Mouse (Mus musculus): ENCODE data around the gene Gsk3b.

The Gsk3b gene

DNA sequence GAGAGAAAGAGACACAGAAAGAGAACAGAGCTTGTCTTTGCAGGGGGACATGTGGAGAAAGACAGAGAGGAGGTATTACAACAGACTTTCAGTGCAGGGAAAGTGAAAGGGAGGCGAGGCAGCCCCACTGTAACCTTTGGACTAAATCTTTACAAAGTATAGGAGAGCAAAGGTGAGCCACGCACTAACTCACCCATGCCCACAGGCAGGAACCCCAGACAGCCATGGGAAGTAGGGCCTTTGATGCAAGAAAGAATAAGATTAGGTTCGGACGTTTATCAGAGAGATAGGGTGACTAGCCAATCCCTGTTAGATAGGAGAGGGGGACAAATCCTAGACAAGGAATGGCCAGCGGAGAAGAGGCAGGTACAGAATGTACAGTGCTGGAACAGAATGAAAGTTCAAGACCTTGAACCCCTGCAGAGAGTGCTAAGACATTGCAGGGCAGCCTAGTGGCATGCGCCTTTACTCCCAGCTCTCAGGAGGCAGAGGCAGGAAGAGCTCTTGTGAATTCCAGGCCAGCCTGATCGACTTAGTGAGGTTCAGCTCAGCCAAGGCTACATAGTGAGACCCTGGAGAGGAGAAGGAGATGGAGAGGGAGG lies 193.9 kb downstream of the Gsk3b start:
- no peak for DNase-seq (ENCODE audit: low spot score)

DNA sequence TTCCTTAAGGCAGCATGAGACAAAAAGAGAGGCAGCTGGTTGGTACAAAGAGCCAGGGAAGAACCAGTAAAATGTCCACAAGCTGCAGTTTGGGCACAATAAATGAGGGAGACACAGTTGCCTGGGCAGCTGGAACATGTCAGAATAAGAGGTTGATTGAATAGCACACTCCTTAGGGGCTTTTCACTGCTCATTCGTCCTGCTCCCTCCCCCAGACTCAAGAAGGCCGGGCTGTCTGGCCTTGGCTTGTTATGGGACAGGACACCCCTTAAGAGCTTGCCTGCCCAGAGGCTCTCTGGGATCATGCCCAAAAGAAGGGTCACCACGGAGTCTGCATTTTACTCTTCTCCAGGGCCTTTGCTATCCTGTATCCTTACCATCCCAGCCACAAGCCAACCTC lies 194.5 kb downstream of the Gsk3b start:
- DNase-seq (ENCODE audit: low spot score): no peak

DNA sequence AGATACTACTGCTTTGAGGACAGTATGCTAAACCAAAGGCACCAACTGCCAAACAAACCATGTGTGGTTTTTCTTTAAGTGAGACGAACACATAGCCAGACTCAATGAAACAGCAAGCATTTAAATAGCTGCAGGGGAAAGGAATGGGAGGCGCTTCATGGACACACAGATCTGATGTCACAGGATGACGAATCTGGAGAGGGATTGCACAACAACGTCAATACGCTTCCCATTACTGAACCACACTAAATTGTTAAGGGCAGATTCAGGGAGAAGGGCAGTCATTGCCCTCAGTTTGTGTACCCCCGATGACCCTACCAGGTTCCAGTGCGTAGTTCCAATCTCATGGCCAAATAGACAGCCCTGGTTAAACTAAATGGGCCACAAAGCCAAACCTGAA lies 197.0 kb downstream of the Gsk3b start:
- DNase-seq (ENCODE audit: low spot score): no peak

DNA sequence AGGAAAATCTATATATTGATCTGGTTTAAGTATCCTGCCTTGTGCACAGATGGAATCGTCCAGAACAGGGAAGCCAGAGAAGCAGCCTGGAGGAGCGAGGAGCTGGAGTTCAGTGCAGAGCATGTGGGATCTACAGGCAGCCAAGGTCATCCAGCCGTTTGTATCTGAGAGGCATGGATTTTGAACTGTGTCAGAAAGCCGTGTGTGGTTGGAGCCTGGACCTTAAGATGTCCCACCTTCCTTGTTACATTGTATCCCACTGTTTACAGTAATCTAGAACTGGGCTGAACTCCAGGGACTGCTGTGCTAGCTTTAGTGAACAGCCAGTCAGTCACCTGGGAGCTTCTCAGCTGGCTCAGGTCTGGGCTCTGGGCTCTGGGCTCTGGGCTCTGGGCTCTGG lies 197.7 kb downstream of the Gsk3b start:
- DNase-seq (ENCODE audit: low spot score): no peak

DNA sequence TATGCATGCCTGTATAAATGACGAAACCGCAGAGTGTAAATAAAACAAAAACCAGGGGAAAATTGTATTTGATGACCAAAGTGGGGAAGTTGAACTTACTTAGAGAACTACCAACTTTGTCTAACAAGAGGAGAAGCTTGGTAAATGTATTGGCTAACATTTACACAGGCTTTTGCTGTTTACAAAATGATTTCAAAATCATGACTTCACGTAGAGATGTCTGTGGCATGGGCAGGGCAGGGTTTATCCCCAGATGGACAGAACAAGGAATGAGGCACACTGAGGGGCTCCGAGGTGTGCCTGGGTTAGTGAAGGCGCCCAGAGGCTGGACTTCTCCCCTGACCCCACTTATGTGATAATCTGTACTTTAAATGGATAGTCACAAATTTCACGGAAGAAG lies 198.6 kb downstream of the Gsk3b start:
- DNase-seq (ENCODE audit: low spot score): no peak

DNA sequence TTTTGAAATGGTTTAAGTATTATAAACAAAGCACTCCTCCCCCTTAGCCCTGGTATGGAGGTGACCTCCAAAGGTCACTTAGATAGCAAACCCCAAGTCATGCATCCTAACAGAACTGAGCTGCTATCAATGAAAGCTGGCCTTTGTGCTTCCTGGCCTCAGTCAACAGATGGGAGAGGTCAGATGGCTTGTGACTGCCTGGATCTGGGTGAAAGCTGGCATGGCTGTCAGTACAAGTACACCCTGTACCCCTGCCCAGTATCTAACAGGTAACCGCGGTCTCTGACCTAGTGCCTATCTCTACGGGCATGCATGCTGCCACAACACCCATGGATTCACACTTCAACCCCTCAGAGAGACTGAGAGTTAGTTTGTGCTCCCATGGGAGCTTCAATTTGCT lies 199.0 kb downstream of the Gsk3b start:
- no peak for DNase-seq (ENCODE audit: low spot score)

DNA sequence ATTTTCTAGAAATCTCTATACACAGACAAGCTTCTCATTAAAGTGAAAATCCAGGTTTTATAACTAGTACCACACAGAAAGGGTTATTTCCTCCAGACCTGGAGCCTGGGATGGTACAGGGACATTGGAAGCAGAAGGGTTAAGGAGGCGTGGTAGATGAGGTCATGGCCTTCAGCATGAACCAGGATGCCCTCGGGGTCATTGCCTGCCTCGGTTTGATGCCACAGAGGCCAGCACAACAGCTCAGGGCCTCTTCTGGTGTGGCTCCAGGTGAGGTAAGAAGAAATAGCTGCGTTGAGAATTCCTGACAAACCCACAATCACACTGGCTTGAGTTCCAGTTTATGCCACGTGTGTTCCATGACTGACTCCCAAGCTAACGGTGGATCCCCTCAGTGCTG lies 200.1 kb downstream of the Gsk3b start:
- DNase-seq (ENCODE audit: low spot score): no peak

DNA sequence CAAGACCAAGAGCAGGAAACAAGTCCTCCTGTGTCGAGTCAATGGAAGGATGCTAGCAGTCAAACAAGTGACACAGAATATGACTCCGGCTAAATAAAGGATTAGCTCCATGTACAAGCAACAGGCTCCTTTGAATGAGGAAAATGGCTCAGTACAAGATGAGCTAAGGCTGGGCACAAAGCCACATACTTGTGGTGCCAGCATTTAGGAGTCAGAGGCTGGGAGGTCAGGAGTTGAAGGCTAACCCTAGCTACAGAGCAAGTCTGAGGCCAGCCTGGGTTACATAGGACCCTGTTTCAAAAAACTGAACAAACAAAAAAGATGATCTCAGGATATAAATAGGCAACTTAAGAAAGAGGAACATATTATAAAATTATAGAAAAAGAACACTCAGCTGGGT lies 201.3 kb downstream of the Gsk3b start:
- DNase-seq (ENCODE audit: low spot score): no peak

DNA sequence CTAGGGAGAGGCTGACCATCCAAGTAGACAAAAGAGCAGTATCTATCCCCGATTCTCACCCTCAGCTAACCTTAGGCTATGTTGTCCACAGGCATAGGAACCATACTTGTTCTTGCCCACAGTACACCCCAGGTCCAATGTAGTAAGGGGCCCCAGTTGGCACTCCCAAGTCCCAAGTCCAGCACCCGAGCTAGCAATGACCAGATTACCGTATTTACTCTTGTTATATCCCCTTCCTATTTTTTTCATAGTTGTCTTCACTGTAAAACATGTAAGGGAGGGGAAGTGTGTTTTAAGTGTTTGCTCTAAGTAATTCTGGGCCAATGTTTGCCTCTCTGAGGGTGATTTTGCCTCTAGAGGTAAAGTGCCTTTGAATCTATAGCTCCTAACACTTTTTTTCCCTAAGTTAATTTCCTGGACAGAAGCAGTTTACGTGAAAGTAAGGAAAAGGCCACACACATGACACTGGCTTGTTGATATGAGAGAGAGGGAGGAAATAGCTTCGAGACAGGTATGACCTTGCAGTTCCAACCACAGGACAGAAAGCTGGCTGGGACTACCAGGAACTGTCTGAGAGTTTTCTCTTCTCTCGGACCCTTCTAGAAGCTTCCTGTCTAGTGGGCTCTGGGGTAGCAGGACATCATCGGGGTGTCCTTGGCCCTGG lies 206.0 kb downstream of the Gsk3b start, which contains the start of gene Nr1i2:
Gene Nr1i2, minus strand, starts transcription at position 140 of the 664 bp plus-strand sequence.
- no peak for DNase-seq (ENCODE audit: low spot score)

DNA sequence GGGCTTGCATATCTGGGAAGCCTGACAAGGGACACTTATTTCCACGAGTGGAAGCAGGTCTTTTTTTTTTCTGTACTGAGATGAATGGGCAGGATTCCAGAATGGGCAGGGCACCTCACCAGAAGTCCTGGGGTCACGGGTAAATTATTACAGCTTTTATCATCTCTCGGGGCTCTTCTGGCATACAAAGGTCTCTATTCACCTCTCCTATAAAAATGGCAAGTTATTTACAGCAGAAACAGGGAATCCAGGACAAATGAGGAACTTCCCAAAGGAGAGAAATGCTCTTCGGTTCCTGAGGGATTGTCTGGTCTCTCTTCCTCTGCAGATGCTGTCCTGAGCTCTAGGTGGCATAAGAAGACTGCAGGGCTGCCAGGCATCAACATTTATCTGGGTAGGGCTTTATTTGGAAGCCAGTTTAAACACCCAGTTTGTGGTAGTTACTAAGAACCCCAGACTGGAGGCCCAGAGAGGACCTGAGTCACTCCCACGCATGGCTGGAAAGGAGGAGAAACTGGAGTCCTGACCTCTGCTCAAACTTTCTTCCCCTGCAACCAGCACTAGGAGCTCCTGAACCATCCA lies 206.6 kb downstream of the Gsk3b start:
- no peak for DNase-seq (ENCODE audit: low spot score)
